Mouse (Mus musculus): ENCODE results near the gene Cc2d1b.

Gene Cc2d1b

DNA sequence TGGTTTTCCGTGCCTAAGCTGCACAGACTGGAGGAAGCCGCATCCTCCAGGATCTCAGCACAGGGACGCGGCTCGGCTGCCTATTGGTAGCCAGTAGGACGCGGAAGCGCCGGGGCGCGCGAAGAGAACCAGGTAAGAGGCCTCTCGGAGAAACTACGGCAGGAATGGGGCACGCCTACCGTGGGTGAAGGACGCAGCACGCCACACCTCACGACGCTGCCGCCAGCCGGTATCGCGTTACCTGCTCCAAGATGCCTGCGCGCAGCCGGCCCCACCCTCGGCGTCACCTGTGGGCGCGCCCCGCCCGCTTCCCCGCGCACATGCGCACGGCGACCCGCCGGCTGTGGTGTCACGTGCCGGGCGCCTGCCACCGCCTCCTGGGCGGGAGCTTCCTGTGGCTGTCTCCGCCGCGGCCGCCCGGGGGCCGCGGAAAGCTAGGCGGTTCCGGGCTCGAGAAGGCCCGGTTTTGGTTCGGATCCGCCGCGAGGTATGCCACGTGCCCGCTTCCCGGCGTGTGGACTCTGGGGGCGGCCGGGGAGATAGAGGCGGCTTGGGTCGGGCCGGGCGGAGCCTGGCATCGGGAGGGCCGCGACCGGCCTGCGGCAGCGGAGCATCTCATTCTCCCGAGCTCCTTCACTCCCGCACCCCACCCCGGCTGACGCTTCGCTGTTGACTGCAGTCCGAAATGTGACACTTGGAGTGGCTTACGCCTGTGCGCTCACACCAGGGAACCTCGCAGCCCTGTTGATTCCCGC is at the start of gene Cc2d1b:
Cc2d1b (plus strand) TSS at position 354 of the 755 bp plus-strand sequence.
- peak; percentile 93 for DNase-seq (ENCODE audit: low spot score)

DNA sequence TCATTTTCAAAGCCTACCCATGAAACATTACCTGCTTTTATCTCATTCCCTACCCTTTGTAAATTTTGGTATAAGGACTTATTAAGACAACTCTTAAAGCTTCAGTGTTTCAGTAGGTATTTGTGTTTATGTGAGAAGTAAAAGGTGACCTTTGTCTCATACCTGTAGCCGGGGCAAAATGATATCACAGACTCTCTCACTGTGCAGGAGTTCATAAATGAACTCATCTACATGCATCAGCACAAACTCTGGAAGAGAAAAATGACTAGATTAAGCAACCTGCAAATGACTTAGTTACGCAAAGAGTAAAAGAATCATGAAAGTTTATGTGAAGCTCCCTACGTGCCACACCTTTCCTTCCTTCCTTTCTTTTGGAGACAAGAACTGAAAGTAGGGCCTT is 47.1 kb upstream of the Cc2d1b start:
- no peak for DNase-seq (ENCODE audit: low spot score)

DNA sequence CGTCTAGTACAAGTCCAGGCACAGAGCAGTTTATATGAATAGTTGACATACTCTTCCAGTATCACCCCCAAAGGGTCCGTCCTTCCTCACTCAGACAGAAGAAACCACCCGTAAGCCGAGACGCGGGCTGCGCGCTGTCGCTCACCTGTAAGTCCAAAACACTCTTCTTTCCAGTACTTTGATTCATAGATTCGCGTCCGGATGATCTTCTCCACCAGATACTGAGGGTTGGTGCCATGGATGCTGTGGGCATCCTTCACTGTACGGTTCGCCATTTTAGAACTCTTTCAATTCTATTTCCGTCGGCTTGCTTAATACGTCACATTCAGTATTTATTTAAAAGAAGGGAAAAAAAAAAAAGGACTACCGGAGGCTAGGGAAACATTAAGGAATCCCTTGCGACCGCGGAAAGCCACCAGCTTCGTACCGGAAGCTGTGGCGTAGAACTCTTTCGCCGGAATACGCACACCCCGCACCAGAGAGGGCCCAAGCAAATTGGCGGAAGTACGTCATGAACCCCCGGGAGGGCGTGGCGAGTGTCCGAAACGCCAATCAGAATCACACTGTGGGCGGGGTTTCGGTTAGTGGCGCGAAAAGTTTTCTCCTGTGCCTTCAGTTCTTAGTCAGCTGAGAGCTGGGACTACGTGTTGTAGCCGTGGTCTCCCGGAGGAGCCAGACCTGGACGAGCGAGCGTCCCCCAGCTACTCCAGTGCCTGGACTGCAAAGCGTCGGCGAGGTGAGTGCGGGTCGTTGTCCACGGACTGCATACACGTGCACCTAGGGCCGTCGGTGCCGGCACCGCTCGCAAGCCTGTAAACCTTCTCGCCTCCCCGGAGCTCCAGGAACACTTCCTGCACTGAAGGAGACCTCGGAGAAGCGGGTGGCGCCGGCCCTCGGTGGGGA is 40.6 kb upstream of the Cc2d1b start, which contains the start of the genes Prpf38a and Orc1:
Prpf38a (minus strand) TSS at position 497 of the 903 bp plus-strand sequence.
Orc1 (plus strand) TSS at position 584 of the 903 bp plus-strand sequence.
- peak; percentile 100 for DNase-seq (ENCODE audit: low spot score)

DNA sequence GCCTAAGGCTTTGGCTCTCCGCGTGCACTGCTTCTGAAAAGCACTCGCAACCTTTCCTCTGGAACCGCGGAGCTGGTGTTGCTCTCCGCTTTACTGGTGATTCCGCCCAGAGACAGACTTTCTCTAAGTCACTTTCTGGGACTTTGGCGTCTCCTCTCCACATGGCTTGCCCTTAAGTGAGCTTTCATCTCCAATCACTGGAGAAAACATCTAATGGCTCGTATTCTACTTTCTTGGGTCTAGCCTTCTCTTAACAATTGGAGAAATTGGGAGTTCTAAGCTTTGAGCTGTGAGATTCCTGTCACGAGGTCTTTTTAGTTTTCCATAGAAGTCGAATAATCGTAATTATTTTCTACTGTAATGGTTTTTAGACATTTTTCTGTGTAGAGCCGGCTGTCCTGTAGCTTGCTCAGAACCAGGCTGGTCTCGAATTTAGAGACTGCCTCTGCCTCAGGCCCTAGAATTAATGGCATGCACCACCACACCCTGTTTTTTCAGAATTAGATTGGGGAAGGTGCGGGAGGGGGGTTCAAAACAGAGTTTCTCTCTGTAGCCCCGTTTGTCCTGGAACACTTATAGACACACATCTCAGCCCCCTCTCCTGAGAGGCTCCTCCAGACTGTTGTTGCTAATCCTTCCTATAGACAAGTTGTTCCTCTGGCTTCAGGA is 39.9 kb upstream of the Cc2d1b start:
- no peak for DNase-seq (ENCODE audit: low spot score)

DNA sequence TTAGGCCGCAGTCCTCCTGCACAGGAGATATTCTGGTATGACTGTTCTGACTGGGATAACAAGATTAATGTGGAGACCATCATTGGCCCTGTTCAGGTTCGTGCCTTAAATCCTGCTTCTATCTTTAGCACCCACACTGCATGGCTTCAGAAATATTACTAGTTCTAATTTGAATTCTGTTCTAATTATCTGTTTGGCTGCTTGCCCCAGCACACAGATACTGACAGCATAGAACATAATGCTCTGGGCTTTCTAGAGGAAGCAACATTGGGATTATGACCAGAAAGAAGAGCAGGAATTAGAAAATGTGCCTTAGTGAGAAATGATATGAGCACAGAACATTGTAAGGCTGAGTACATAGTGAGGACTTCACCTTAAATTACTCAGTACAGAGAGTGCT is 26.4 kb upstream of the Cc2d1b start:
- no peak for DNase-seq (ENCODE audit: low spot score)

DNA sequence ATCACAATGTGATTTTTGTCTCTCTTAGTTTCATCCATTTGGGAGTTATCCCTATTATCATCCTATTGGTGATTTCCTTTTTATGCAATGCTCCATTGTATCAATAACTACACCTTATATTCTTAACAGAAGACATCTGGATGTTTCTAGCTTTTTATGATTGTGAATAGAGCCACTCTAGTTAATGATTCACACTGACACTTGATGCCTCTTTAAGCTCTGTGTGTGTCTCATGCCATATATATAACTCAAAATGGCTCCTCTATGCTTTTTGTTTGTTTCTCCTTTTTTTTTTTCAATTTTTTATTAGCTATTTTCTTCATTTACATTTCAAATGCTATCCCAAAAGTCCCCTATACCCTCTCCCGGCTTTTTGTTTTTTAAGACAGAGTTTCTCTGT is 24.0 kb upstream of the Cc2d1b start:
- DNase-seq (ENCODE audit: low spot score) = no peak

DNA sequence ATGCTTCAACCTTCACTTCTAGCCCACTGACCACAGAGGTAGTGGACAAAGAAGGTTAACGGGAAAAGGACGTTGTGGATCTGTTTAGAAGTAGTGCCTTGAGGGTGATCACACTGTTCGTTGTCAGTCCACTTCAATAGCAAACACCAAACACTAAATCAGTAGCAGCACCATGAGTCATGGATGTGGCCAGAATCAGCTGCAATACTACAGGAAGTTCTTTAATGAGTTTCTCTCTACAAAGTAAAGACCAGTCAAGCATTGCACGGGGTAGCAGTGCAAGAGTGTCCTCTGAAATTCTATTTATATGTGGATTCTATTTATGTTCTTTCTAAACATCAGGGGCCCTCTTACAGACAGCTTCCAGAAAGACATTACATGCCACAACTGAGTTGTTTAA is 21.4 kb upstream of the Cc2d1b start:
- no peak for DNase-seq (ENCODE audit: low spot score)

DNA sequence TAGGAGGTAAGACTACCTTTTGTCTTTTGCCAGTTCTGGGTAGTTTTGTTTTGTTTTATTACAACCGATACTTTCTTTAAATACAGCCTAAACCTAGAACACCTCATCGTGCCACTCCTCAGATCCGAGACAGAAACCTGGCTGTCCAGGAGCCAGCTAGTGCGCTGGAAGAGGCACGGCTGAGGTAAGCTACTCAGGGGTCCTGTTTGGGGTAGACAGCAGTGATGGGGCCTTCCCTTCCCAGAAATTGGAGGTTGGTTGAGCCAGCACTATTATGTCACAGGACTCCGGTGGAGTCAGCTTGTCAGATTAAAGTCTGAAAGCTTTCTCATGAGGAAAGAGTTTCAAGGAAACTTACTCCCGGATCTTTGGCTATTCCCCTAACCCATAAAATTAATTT is 17.9 kb upstream of the Cc2d1b start:
- DNase-seq (ENCODE audit: low spot score) = no peak

DNA sequence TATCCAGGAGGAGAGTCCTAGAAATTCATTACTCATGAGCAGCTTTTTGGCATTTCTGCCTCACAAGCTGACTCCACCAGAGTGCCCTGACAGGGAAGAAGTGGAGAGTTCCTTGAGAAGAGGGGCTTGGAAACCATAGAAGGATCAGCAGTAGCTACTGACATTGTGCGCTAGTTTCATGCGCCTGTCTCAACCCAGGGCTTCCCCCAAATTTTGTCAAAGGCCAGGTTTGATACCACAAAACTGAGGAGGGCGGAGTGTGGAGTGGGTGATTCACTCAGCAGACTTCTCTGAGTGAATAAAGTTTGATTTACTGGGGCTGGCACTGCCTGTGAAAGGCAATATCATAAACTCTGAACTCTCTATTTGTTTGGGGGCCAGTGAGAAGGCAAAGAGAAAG is 11.1 kb upstream of the Cc2d1b start:
- DNase-seq (ENCODE audit: low spot score) = no peak

DNA sequence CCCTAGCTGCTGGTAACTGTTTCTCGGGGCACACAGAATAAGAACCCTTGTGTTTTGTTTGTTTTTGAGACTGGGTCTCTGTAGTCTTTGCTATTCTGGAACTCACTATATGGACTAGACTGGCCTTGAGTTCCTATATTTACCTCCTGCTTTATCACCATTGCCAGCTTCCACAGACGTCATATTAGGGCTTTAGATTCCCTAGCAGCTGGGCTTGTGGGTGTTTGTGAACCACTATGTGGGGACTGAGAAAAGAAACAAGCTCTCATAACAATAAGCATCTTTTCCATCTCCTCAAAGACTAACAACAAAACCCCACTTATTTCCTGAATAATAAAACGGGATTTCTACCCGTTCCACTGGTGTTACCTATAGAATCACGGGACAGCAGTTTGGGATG is 8.8 kb upstream of the Cc2d1b start:
- DNase-seq (ENCODE audit: low spot score) = no peak

DNA sequence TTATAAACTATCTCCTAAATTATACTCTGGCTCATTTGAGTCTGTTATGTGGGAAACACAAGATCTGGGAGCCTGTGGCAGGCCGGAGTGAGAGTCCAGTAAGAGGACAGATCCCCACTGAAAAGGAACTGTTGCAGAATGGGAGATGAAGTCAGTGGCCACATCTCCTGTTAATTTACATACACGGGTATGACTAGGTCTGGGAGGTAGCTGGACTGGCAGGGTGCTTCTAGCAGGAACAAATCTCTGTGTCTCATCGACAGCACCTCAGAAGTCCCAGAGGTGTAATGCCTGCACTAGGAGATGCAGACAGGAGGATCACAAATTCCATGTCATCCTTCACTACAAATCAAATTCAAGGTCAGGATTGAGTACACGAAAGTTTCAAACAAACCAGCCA is 1.2 kb upstream of the Cc2d1b start:
- no peak for DNase-seq (ENCODE audit: low spot score)

DNA sequence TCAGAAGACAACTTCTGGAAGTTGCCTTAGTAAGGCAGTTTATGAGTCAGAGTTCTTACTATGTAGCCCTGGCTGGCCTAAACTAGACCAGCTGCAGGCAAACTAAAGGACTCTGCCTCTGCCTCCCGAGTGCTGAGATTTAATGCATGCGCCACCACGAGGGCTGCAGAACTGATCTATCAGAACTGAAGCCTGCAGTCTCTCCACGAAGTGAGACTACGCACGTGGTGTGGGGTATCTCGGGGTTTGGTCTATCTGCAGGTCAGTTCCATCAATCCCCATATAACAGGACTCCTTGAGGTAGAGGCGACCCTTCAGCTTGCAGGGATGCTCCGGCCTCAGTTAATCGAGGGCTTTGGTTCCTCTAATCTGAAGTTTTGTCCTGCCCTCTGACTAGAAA is 575 bp upstream of the Cc2d1b start:
- DNase-seq (ENCODE audit: low spot score) = peak; percentile 43

DNA sequence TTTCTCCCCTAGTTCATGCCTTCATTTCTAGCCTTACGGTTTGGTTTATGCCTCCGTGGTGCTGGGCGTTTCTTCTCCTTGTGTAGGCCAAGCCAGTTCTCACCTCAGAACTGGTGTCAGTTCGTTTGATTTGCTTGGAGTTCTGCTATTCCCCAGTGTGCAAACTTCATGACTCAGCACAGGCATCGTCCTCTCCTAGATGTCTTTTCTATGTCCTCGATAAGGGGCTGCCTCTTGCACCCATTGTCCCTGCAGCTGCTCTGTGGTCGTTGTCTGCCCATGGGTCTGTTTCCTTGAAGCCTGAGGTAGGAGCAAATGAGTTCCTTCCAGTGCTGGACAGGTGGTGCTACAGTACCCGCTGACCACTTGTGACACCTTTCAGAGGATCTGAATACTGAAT is 796 bp downstream of the Cc2d1b start:
- DNase-seq (ENCODE audit: low spot score) = no peak

DNA sequence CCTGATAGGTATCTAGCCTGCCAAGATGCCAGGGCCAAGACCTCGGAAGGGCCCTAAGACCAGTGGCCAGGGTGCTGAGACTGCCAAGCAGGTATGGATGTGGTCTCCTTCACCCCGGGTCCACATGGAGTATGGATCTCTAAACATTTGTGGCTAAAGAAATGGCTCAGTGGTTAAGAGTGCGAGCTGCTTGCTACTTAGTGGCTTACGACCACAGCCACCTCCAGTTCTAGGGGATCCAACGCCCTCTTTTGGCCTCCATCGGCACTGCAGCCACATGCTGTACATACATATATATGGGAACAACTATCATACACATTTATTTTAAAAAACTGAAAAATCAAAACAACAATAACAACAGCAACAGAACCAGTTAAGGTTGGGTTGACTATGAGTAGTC is 1.8 kb downstream of the Cc2d1b start:
- peak; percentile 13 for DNase-seq (ENCODE audit: low spot score)

DNA sequence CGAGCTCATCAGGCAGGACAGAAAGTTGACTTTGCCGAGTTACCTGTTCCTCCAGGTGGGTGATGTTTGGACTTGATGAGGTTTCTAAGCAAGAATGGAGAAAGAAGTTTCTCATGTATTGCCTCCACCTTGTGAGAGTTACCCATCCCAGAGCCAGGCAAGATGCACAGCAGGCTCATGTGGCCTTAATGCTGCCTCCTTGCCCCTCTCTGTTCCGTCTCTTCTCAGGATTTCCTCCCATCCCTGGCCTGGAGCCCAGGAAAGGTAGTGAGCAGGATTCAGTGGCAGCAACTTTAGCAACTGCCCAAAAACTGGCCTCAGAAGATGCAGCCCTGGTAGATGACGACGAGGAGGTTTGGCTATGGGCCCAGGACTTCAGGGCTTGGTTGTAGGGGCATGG is 7.3 kb downstream of the Cc2d1b start:
- no peak for DNase-seq (ENCODE audit: low spot score)

DNA sequence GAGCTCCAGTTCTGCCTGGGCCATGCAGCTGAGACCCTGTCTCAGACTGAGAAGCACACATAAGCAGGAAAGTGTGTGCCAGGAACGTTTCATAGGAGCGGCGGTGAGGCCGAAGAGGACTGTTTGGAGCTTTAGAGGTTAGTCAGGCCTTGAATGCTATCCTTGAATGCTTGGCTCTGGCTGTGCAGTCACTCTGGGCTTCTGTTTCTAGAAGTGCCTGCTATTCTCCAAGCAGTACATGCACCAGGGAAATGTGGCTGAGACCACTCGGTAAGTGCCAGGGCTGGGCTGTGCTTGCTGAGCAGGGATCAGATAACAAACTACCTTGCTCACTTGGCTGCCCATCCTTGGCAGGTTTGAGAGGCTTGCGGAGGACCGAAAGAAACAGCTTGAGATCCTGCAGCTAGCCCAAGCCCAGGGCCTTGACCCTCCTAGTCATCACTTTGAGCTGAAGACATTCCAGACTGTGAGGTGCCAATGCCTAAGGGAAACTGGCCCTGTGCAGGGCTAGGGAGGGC is 9.7 kb downstream of the Cc2d1b start:
- DNase-seq (ENCODE audit: low spot score) = no peak

DNA sequence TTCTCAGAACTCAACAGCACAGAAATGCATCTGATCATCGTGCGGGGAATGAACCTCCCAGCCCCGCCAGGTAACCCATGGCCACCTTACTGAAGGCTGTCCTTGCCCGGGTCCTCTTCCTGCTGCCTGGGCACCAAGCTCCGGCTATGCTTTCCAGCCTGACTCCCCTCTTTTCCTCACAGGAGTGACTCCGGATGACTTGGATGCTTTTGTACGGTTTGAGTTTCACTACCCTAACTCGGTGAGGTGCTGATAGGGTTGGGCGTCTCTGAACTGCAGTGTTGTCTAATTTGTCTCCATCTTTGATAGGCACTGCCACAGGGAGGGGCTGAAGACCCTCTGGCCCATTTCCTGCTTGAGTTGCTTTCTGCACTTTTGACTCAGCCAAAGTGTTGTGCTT is 10.4 kb downstream of the Cc2d1b start:
- DNase-seq (ENCODE audit: low spot score) = no peak

DNA sequence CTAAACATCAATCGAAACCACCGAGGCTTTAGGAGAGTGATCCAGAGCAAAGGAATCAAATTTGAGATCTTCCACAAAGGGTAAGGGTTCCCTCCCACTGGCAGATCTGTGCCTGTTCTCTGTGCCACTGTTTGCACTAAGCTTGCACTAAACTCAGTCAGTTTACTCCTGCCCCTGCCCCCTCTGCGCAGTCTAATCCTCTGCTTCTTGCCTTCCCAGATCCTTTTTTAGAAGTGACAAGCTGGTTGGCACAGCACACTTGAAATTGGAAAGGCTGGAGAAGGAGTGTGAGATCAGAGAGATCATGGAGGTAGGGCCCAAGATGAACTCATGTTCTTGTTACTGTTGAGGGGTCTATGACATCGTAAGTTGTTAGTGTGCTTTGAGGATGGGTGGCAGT is 11.9 kb downstream of the Cc2d1b start:
- DNase-seq (ENCODE audit: low spot score) = no peak

DNA sequence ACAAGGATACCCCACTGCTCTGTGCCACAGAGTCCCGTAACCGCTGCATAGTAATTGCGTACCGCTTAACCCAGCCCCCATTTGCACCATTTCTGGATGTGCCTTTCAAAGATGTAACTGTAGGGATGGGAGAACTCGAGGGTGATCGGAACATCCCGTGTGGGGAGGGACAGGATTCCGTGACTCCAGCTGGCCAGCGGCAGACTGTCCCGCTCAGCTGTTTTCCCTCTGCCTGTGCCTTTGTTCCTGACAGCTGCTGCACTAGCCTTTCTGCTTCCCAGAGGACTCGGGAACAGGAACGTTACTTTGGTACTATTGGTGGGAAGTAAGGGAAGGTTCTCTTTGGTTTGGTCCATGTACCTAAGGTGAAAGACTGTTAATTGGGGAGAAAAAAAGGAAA is 14.0 kb downstream of the Cc2d1b start:
- no peak for DNase-seq (ENCODE audit: low spot score)

DNA sequence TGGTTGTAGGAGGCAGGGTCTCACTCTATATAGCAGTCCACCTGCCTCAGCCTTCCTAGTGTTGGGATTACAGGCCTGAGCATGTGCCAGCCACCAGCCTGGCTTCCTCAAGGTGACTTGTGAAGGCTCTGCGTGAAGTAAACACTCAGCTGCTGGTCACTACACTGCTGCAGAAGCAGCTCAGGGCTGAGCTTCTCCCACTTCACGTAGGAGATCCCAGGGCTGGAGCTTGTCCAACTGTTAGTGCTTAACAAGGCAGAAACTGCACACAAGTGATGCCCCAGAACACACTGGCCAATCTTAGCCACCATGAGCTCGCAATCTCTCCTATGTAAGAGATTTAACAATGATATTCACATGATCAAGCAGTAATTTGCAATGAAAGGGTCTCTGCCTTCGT is 15.0 kb downstream of the Cc2d1b start:
- DNase-seq (ENCODE audit: low spot score) = no peak

DNA sequence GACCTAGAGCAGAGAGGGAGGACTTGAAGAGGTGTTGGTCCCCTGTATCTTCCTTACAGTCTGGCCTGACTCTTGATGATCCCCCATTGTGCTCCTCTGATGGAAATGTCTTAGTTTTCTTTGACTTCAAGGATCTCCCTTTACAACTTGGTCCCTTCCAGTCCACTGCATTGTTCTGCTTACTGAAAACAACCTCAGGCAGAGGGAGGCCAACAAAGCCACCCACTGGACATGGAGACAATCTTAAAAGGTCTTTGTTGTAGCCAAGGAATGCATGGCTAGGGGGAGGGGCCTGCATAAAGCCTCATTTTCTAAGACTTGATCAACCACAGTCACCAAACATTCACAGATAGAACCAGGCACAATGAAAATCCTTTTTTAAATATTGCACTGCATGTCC is 15.4 kb downstream of the Cc2d1b start:
- DNase-seq (ENCODE audit: low spot score) = peak; percentile 16

DNA sequence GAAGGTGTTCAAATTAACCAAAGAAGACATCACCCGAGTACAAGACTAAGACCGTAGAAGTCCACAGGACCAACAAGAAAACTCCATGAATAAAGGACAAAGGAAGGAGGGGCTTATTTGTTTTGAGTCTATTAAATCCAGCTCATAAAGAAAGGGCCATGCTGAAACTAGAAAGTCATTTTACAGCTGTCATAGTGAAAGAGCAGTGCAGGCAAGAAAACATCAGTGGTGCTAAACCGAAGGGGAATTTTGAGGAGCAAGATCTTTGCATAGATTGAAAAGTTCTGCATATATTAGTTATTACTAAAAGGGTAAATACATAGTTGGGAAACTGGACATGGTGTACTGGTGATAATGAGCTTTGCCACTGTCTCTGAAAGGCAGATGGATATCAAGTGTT is 18.0 kb downstream of the Cc2d1b start:
- DNase-seq (ENCODE audit: low spot score) = no peak
